Mouse (Mus musculus) gastrocnemius, postnatal 14 days (tissue): ENCODE measurements at regions not wholly inside any gene's neighbourhood (a gene's known extent, or its start where the extent isn't known, plus 50 kb on each side); places are given as distances from the start of the nearest gene placed in this dataset.

Experiments
- DNase-seq: peaks from one replicate; pipeline ENCODE4 v3.0.0; 2021; ENCODE audit warnings: mixed read lengths
- intact Hi-C: fragments of 180-260 bp; cut with DNase I; formaldehyde crosslinking; loops from one replicate; pipeline ENCODE4 v1.15.1; 2025; ENCODE audit warnings: low total_unique reads

- DNase-seq, result no peak
- intact Hi-C loops, result no loop called here
These were observed 69.9 kb upstream of the Qrfpr start for GRCm38 (mm10) chr3:36291971-36292370.

- intact Hi-C loops, result no loop called here
- DNase-seq, result no peak
These were observed 62.0 kb upstream of the Qrfpr start for GRCm38 (mm10) chr3:36284066-36284465.

- intact Hi-C loops, result no loop called here
- no peak for DNase-seq
These were observed 53.4 kb upstream of the Qrfpr start for GRCm38 (mm10) chr3:36275502-36275901.
